Mouse (Mus musculus) cortical plate, adult 2 months (tissue): ENCODE results near the gene Gpd2.

Experiments used
- CTCF ChIP-seq: fragments of 200-500 bp; IDR thresholded peaks from 2 replicates; pipeline ENCODE4 v1.5.1; 2011; ENCODE audit warnings: mild to moderate bottlenecking, control low read depth, low read length; ENCODE audit not compliant: insufficient read depth; ENCODE audit errors: extremely low read depth
- POLR2A ChIP-seq: fragments of 200-500 bp; IDR thresholded peaks from 2 replicates; pipeline ENCODE4 v1.6.1; 2011; ENCODE audit warnings: mild to moderate bottlenecking, low read length, control low read depth; ENCODE audit not compliant: insufficient read depth; ENCODE audit errors: extremely low read depth

DNA sequence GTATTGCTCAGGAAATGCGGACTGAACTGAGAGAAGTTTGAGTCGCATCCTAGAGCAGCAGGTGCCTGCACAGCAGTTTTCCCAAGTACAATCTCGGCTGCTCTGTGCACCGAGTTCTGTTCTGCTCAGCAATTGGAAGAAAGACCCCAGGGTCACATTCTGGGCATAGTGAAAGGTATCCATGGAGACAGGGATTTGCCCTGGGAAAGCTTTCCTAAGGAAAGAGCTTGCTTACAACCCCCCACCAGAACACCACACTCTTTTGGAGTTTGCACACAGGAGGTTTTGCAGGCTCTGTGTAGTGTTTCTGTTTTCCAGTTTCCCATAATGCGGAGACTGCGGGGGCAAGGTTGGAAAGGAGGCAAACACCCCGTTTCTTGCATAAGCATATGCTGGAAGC, 150.4 kb downstream of the Gpd2 start:
- TF ChIP-seq POLR2A (no peak), CTCF (no peak)
